Mouse (Mus musculus) limb, embryonic 10.5 days (tissue): Measurements from ENCODE around the gene Spop. TPM values are rescaled to one million over a fixed set of nuclear protein-coding genes. Genes with fewer than 3 reads are reported as not detected.
"Not testable (repeated sequence)": the region's sequence is repeated elsewhere in the genome, so short reads cannot be mapped to it uniquely, and the experiment has no call there.

Source experiments
- DNase-seq: peaks from one replicate; pipeline ENCODE4 v3.0.0-alpha.2; 2017; ENCODE audit warnings: low spot score
- H3K27ac ChIP-seq: fragments of 300-500 bp; sonication (generic); 2 replicates; pipeline ENCODE4 v1.5.1; 2016; ENCODE audit warnings: mild to moderate bottlenecking
- H3K27me3 ChIP-seq: fragments of 300-500 bp; sonication (generic); 2 replicates; pipeline ENCODE4 v1.6.1; 2016; ENCODE audit warnings: low read depth, mild to moderate bottlenecking; ENCODE audit not compliant: poor library complexity, severe bottlenecking
- H3K36me3 ChIP-seq: fragments of 300-500 bp; sonication (generic); 2 replicates; pipeline ENCODE4 v1.6.1; 2016; ENCODE audit warnings: mild to moderate bottlenecking, moderate library complexity
- H3K4me1 ChIP-seq: fragments of 300-500 bp; sonication (generic); 2 replicates; pipeline ENCODE4 v1.6.1; 2016
- H3K4me3 ChIP-seq: fragments of 300-500 bp; sonication (generic); 2 replicates; pipeline ENCODE4 v1.5.1; 2016; ENCODE audit warnings: mild to moderate bottlenecking, moderate library complexity
- H3K9me3 ChIP-seq: fragments of 300-500 bp; sonication (generic); replicated peaks from 2 replicates; pipeline ENCODE4 v1.6.1; 2016; ENCODE audit warnings: mild to moderate bottlenecking
- WGBS: fragments of 180-500 bp; shearing (Covaris S2); methylation state at CpG from one replicate; pipeline ENCODE4 v1.1.7; 2016; 5-methylcytosine and 5-hydroxymethylcytosine counted together
- polyA plus RNA-seq: library from polyadenylated mRNA; unstranded; fragments of >200 nt; fragmentation: Nextera tagmentation; extraction: Ambion mirVana; gene quantifications from 2 replicates; pipeline ENCODE4 v1.2.1, GENCODE M21; 2016

Spop gene
- polyA plus RNA-seq, 1 experiment from 2014 or later, result 123 TPM

GRCm38 (mm10) chr11:95393500-95393816 is 20.4 kb upstream of the Spop start:
- peaks cover 19% of the 10 kb centered on the region for H3K4me1 ChIP-seq
- 12% methylated on average over 5 of the region's 5 CpGs for WGBS
- no peaks in the 10 kb centered on the region for H3K9me3 ChIP-seq
- peak overlapping the region; percentile 21; the same call in 1 of the 2 replicates for H3K27ac ChIP-seq
- DNase-seq, result no peak
- H3K27me3 ChIP-seq, result no peaks in the 10 kb centered on the region
- H3K36me3 ChIP-seq, result peaks cover 49% of the 10 kb centered on the region
- H3K4me3 ChIP-seq, result no peak overlapping the region

DNA sequence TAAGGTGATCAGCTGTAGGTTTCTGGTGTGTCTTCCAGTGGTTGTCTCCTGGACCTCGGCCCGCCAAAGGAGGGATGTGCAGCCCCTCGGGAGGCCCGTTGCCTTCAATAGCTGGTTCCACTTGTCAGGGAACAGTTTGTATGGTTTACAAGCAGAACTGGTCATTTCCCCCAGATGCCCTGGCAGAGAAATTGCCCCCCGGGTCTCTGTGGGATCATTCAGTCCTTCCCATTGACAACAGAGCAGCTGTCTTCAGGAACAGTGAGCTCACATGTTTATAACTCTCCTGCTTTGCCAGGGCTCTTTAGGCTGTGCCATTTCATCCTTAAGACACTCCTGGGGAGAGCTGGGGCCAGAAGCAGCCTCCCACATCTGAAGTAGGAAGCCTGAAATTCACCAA is 19.8 kb upstream of the Spop start:
- 0 out of 2 replicates have a peak overlapping the region, but pooled peaks have one; percentile 47 for H3K27ac ChIP-seq
- H3K36me3 ChIP-seq, result peaks cover 42% of the 10 kb centered on the region
- peaks cover 19% of the 10 kb centered on the region for H3K4me1 ChIP-seq
- no peaks in the 10 kb centered on the region for H3K27me3 ChIP-seq
- no peaks in the 10 kb centered on the region for H3K9me3 ChIP-seq
- H3K4me3 ChIP-seq, result no peak overlapping the region
- WGBS, result 34% methylated on average over 5 of the region's 5 CpGs
- DNase-seq, result no peak

DNA sequence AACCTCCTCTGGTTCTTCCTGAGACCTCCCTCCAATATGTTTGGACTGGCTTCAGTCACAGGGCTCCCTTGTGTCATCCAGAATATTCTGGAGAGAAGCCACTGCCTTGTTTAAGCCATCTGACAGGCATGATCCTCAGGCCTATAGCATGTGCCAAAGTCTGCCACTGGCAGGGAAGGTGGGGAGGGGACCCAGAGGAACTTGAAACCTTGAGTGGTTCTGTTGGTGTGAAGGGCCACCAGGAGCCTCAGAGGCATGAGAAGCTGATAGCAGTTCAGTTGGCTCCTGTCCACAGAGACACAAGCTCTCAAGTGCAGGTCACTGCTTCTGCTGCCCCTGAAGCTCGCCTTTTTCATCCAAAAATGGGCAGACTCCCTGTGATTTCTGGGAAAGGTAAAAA is 17.3 kb upstream of the Spop start:
- Histone ChIP-seq H3K27me3 (no peaks in the 10 kb centered on the region), H3K27ac (no peak overlapping the region), H3K36me3 (peaks cover 18% of the 10 kb centered on the region), H3K9me3 (no peaks in the 10 kb centered on the region), H3K4me3 (no peak overlapping the region), H3K4me1 (peaks cover 19% of the 10 kb centered on the region)
- whole genome bisulfite sequencing, result 69% methylated on average over 1 of the region's 1 CpGs
- no peak for DNase-seq

DNA sequence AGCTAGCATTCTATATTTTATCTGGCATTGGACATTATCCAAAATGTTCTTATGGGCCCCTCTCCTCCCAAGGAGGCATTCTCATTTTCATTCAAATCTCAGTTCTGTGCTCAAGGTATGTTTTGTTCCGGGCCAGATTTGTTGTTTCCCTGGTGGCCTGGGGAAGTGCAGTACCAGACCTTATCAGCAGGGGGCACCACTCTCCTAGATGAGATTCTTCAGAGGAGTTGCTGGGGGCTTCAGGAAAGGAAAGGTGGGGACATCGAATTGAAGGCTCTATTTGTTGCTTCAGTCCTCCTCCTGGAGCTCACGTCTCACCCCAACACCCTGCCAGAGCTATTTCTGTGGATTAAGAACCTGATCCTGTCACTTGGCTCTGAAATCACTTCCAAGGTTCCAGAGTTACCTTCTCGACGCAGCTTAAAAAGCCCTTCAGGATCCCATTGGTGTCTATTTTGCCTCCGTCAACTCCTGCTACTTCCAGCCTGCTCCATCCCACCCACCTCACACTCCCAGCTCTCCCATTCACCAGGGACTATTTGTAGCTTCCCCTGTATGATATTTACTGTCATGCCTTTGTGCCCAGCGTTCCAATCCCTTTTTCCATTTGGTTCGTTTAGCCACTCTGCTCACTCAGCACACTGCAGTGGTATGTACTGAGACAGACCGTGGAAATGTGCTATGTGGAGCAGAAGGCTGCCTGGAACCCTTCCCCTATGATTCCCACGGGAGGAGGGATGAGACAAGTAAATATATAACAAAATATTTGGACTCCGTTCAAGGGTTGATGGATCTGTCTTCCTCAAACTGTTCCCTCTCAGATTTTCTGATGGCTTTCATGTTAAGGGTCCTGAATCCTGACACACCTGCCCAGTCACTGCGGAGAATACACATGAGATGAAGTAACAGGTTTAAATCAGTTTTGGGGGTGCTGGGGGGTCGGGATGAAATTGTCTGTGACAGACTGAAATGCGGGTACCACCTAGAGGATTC is 15.7 kb upstream of the Spop start:
- peaks cover 3% of the 10 kb centered on the region; the same call in 1 of the 2 replicates for H3K36me3 ChIP-seq
- H3K27me3 ChIP-seq, result no peaks in the 10 kb centered on the region
- H3K4me3 ChIP-seq, result no peak overlapping the region
- peaks cover 17% of the 10 kb centered on the region for H3K4me1 ChIP-seq
- H3K27ac ChIP-seq, result no peak overlapping the region
- 64% methylated on average over 14 of the region's 14 CpGs for WGBS
- no peaks in the 10 kb centered on the region for H3K9me3 ChIP-seq
- DNase-seq, result peak; percentile 87

DNA sequence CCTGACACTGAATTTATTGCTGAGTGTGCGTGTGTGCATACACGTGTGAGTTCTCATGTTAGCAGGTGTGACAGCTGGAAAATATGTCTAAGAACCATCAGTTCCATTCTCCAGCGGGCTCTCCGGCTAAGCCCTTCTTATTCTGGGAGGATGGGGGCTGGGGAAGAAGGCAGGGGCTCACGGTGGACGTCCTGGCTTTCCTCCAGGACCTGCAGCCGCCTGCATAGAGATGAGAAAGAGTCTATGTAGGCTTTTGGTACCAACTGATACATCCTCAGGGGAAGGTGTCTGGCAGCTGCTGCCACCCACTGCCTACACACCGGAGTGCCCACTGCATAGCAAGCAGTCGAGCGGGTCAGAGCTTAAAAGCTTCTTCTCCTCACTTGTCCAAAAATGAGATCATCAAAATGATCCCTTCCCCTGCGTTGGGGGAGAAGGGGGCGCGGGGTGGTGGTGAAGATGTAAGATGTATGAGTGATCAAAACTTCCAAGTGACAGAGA is 14.3 kb upstream of the Spop start:
- H3K9me3 ChIP-seq, result no peaks in the 10 kb centered on the region
- peak; percentile 14 for DNase-seq
- H3K27ac ChIP-seq, result no peak overlapping the region
- H3K36me3 ChIP-seq, result no peaks in the 10 kb centered on the region
- no peaks in the 10 kb centered on the region for H3K27me3 ChIP-seq
- WGBS, result 84% methylated on average over 13 of the region's 13 CpGs
- no peak overlapping the region for H3K4me3 ChIP-seq
- peaks cover 21% of the 10 kb centered on the region for H3K4me1 ChIP-seq

- Histone ChIP-seq H3K4me3 (no peak overlapping the region), H3K27ac (no peak overlapping the region; the same call in 1 of the 2 replicates), H3K27me3 (no peaks in the 10 kb centered on the region), H3K4me1 (peaks cover 21% of the 10 kb centered on the region), H3K9me3 (no peaks in the 10 kb centered on the region), H3K36me3 (no peaks in the 10 kb centered on the region)
- DNase-seq, result peak; percentile 25
- WGBS, result 87% methylated on average over 5 of the region's 5 CpGs
These were observed 12.3 kb upstream of the Spop start for GRCm38 (mm10) chr11:95401568-95401967.

DNA sequence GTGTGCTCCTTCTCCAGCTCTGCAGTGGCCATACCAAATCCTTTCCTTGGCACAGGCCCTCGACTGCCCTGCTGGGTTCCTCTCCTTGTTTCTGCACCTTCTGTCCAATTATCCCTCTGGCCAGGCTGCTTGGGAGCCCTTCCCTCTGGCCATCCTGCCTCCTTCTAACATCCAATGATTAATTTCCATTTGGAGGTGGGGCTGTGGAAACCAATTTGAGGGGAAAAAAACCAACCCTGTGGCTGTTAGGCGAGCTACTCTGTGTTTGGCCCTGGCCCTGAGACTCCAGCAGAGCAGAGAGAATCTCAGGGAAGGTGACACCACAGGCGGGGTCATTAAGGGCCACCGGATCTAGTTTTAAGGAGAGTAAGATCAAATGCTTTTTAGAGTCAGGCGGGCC is 11.7 kb upstream of the Spop start:
- H3K27me3 ChIP-seq, result no peaks in the 10 kb centered on the region
- peak overlapping the region; percentile 39; the same call in 1 of the 2 replicates for H3K27ac ChIP-seq
- H3K4me1 ChIP-seq, result peaks cover 21% of the 10 kb centered on the region
- WGBS, result 7% methylated on average over 5 of the region's 5 CpGs
- H3K36me3 ChIP-seq, result no peaks in the 10 kb centered on the region
- no peak overlapping the region for H3K4me3 ChIP-seq
- no peaks in the 10 kb centered on the region for H3K9me3 ChIP-seq
- DNase-seq, result peak; percentile 35

DNA sequence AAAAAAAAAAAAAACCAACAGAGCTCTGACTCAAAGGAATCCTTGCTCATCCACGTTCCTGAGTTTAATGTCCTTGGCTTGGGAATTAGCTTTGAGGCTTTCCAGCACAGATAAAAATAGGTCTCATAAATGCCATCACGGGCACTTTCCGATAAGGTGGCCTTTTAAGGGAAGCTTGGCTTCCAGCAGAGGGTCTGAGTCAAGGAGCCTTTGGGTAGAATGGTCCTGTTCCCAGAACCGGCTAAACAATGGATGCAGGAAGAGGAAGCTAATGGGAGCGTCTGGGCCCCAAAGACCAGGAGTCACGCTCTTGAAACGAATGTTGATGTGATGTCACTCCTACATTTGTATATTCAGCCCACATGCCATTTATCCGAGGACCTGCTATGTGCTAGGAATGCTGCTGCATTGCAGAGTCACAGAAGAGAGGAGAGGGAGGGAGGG is 11.2 kb upstream of the Spop start:
- WGBS, result 35% methylated on average over 8 of the region's 8 CpGs
- peak; percentile 29 for DNase-seq
- Histone ChIP-seq H3K4me3 (no peak overlapping the region), H3K9me3 (no peaks in the 10 kb centered on the region), H3K36me3 (no peaks in the 10 kb centered on the region), H3K27me3 (no peaks in the 10 kb centered on the region), H3K27ac (no peak overlapping the region), H3K4me1 (peaks cover 21% of the 10 kb centered on the region)

- no peak for DNase-seq
- H3K27me3 ChIP-seq, result no peaks in the 10 kb centered on the region
- no peaks in the 10 kb centered on the region for H3K9me3 ChIP-seq
- peaks cover 21% of the 10 kb centered on the region for H3K4me1 ChIP-seq
- WGBS, result 72% methylated on average over 16 of the region's 16 CpGs
- H3K27ac ChIP-seq, result peak overlapping the region; percentile 58; the same call in 1 of the 2 replicates
- no peak overlapping the region for H3K4me3 ChIP-seq
- H3K36me3 ChIP-seq, result no peaks in the 10 kb centered on the region
These were observed 10.2 kb upstream of the Spop start for GRCm38 (mm10) chr11:95403382-95404340.

- Histone ChIP-seq H3K9me3 (no peaks in the 10 kb centered on the region), H3K36me3 (no peaks in the 10 kb centered on the region), H3K27ac (no peak overlapping the region), H3K27me3 (no peaks in the 10 kb centered on the region), H3K4me1 (peaks cover 21% of the 10 kb centered on the region), H3K4me3 (no peak overlapping the region)
- DNase-seq, result no peak
- WGBS, result 86% methylated on average over 4 of the region's 4 CpGs
These were observed 8.1 kb upstream of the Spop start for GRCm38 (mm10) chr11:95405771-95406170.

DNA sequence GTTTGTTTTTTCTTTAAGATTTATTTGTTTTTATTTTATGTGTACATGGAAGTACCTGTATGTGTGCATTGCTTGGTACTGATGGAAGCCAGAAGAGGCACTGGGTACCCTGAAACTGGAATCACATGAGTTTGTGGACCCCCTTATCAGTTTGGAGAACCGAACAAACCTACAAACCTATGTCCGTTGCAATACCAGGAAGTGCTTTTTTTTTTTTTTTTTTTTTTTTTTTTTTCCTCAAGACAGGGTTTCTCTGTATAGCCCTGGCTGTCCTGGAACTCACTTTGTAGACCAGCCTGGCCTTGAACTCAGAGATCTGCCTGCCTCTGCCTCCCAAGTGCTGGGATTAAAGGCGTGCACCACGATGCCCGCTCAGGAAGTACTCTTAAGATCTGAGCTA is 7.5 kb upstream of the Spop start:
- DNase-seq, H3K27me3 ChIP-seq, H3K27ac ChIP-seq, H3K36me3 ChIP-seq, H3K9me3 ChIP-seq, H3K4me3 ChIP-seq: not testable (repeated sequence)
- H3K4me1 ChIP-seq, result peaks cover 21% of the 10 kb centered on the region
- 94% methylated on average over 5 of the region's 5 CpGs for WGBS

DNA sequence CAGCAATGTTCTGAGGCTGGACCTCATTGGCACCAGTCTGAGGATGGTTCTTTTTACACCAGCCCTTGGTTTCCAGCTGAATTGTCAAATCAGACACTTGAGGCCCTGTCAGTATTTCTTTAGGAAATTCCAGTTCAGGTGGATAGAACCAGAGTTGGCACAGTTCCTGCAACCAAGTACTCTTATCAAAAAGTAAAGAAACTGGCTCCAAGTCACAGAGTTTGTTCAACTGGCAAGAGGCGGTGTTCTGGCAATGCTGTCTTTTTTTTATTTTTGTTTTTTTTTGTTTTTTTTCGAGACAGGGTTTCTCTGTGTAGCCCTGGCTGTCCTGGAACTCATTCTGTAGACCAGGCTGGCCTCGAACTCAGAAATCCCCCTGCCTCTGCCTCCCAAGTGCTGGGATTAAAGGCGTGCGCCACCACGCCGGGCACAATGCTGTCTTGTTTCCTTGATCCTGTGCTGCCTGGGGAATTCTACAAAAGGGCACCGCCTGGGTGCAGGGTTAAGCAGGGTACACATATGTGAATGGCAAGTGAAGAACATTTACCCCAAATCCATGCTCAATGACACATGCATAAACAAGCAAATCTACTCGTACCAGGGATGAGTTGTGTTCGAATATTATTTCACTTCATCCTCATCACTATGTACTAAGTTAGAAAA is 4.3 kb upstream of the Spop start:
- no peak overlapping the region for H3K4me3 ChIP-seq
- WGBS, result 90% methylated on average over 10 of the region's 10 CpGs

More for the DNA sequence above, 4.3 kb upstream of the Spop start:
- peaks cover 4% of the 10 kb centered on the region; the same call in 1 of the 2 replicates for H3K4me1 ChIP-seq
- no peak for DNase-seq
- H3K36me3 ChIP-seq, result no peaks in the 10 kb centered on the region
- no peaks in the 10 kb centered on the region for H3K9me3 ChIP-seq
- H3K27ac ChIP-seq, result no peak overlapping the region
- no peaks in the 10 kb centered on the region for H3K27me3 ChIP-seq
